Mouse (Mus musculus) spleen, adult 2 months (tissue): ENCODE data around the gene Stk39. TPM values are rescaled to one million over a fixed set of nuclear protein-coding genes. Genes with fewer than 3 reads are reported as not detected.
A peak's percentile ranks its signal among the peaks of the same experiment; 100 is the strongest.

Source experiments
- DNase-seq, 2 experiments: peaks; one replicate each; pipeline versions ENCODE4 v3.0.0 to v3.0.0-alpha.2; 2012 to 2021; ENCODE audit warnings: low spot score in 2 of 2, low read depth in 1 of 2
- H3K27ac ChIP-seq: fragments of 200-500 bp; 2 replicates; pipeline ENCODE4 v1.5.1; 2012; ENCODE audit warnings: low read length, inconsistent platforms; ENCODE audit not compliant: insufficient read depth
- H3K27me3 ChIP-seq: fragments of 200-500 bp; 2 replicates; pipeline ENCODE4 v1.6.1; 2012; ENCODE audit warnings: mild to moderate bottlenecking, moderate library complexity, low read length, inconsistent platforms; ENCODE audit not compliant: control insufficient read depth, insufficient read depth
- H3K36me3 ChIP-seq: fragments of 200-500 bp; 2 replicates; pipeline ENCODE4 v1.6.1; 2012; ENCODE audit warnings: mild to moderate bottlenecking, low read length, inconsistent platforms; ENCODE audit not compliant: control insufficient read depth, insufficient read depth
- H3K4me1 ChIP-seq: fragments of 200-500 bp; 2 replicates; pipeline ENCODE4 v1.6.1; 2011; ENCODE audit warnings: inconsistent platforms; ENCODE audit not compliant: control insufficient read depth, insufficient read depth, insufficient read length
- H3K4me3 ChIP-seq: fragments of 200-500 bp; 2 replicates; pipeline ENCODE4 v1.5.1; 2011; ENCODE audit warnings: mild to moderate bottlenecking, inconsistent platforms; ENCODE audit not compliant: insufficient read depth, insufficient read length; ENCODE audit errors: extremely low read depth
- CTCF ChIP-seq: fragments of 200-500 bp; IDR thresholded peaks from 2 replicates; pipeline ENCODE4 v1.5.1; 2011; ENCODE audit warnings: mild to moderate bottlenecking, inconsistent platforms; ENCODE audit not compliant: insufficient read depth, insufficient read length, insufficient replicate concordance; ENCODE audit errors: extremely low read depth
- POLR2A ChIP-seq: fragments of 200-500 bp; IDR thresholded peaks from 2 replicates; pipeline ENCODE4 v1.6.1; 2011; ENCODE audit warnings: low read depth, low read length, inconsistent platforms
- WGBS: fragments of 180-500 bp; shearing (Covaris S2); methylation state at CpG from one replicate; pipeline ENCODE4 v1.1.7; 2018; 5-methylcytosine and 5-hydroxymethylcytosine counted together
- polyA plus RNA-seq: library from polyadenylated mRNA; depleted of rRNA; stranded (reverse); fragments of >200 nt; gene quantifications from 2 replicates; pipeline ENCODE4 v1.2.3, GENCODE M21; 2012

Gene Stk39
- polyA plus RNA-seq, 1 experiment = 3.8 TPM

DNA sequence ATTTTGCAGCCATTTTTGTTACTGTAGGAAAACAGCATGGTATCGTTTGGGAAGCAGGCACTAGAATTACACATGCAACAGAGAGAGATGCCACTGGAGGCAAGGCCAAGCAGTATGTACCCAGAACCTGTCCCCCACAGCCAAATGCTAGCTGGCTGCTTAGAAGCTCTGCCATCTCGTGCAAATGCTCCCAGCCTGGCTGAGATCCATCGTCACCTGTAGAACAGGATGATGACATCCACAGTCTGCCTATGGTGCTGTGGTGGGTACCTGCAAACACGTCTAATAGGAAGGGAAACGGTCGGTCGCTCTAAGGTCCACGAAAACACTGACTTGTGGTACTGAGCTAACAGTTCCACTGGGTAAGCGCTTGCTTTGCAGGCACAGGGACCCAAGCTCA lies 32.5 kb downstream of the Stk39 start:
- 86% methylated on average over 9 of the region's 9 CpGs for WGBS
- H3K36me3 ChIP-seq = no peaks in the 10 kb centered on the region
- peaks cover 4% of the 10 kb centered on the region; the same call in 1 of the 2 replicates for H3K4me1 ChIP-seq
- H3K27ac ChIP-seq = no peak overlapping the region
- no peak for TF ChIP-seq POLR2A
- no peak for TF ChIP-seq CTCF
- H3K27me3 ChIP-seq = no peaks in the 10 kb centered on the region
- no peak for DNase-seq
- no peak overlapping the region for H3K4me3 ChIP-seq

DNA sequence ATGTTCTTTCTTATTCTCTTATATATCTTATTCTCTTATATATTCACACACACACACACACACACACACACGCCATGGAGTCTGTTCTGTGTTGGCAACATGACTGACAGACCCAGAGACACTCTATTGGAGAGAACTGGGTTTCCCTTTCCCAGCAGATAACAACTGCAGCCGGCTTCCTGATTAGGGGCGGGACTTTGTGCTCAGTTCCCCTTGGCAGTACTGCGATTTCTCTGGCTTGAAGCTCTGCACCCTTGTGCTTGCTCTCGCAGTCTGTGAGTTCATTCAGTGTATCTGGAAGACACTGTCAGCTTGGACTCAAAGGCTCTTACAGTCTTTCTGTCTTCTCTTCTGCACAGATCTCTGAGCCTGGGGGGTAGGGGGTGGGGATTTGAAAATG lies 34.1 kb downstream of the Stk39 start:
- TF ChIP-seq POLR2A = no peak
- no peak for TF ChIP-seq CTCF
- no peak overlapping the region for H3K4me3 ChIP-seq
- H3K36me3 ChIP-seq = no peaks in the 10 kb centered on the region
- no peaks in the 10 kb centered on the region for H3K27me3 ChIP-seq
- H3K27ac ChIP-seq = no peak overlapping the region
- 40% methylated on average over 5 of the region's 5 CpGs for WGBS
- H3K4me1 ChIP-seq = peaks cover 9% of the 10 kb centered on the region; the same call in 1 of the 2 replicates
- no peak for DNase-seq

DNA sequence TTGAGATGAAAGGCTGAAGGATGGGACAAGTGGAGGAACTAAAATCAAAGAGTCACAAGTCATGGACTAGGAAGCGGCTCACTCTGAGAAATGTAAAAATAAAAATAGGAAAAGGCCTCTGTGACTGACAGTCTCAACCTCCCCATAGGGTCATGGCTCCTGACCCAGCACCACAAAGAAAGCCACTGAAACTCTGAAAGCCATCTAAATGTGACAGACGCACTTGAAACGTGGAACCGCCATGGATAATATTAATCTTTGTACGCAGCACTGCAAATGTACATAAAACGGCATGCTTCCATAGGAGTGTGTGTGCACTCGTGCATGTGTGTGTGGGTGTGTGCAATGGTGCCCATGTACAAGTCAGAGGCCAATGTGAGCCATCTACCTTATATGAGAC lies 34.9 kb downstream of the Stk39 start:
- Histone ChIP-seq H3K27me3 (no peaks in the 10 kb centered on the region), H3K36me3 (no peaks in the 10 kb centered on the region), H3K27ac (no peak overlapping the region), H3K4me3 (no peak overlapping the region), H3K4me1 (peaks cover 9% of the 10 kb centered on the region; the same call in 1 of the 2 replicates)
- TF ChIP-seq POLR2A (no peak), CTCF (no peak)
- WGBS = 90% methylated on average over 7 of the region's 7 CpGs
- no peak for DNase-seq

DNA sequence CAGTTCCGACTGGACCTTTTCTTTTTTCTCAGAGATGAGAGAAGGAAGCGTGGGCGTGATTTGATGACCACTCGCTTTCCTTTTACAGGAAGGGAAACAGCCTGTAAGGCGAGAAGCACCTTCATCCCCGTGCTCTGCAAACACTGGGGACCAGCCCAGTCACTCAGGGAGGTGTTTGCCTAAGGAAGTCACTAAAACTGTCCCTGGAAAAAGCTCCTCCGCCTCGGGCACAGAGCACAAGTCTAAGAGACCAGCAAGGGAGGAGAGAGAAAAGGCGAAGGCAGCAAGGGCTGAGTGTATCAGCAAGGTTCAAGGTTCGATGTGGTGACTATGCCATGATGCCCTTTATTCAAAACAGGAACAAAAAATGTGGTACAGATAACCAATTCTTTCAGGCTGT lies 35.8 kb downstream of the Stk39 start:
- peaks cover 9% of the 10 kb centered on the region; the same call in 1 of the 2 replicates for H3K4me1 ChIP-seq
- TF ChIP-seq POLR2A (no peak), CTCF (no peak)
- no peaks in the 10 kb centered on the region for H3K27me3 ChIP-seq
- no peak for DNase-seq
- H3K36me3 ChIP-seq = no peaks in the 10 kb centered on the region
- WGBS = 19% methylated on average over 10 of the region's 10 CpGs
- peak overlapping the region; percentile 7; the same call in 1 of the 2 replicates for H3K4me3 ChIP-seq
- H3K27ac ChIP-seq = no peak overlapping the region

DNA sequence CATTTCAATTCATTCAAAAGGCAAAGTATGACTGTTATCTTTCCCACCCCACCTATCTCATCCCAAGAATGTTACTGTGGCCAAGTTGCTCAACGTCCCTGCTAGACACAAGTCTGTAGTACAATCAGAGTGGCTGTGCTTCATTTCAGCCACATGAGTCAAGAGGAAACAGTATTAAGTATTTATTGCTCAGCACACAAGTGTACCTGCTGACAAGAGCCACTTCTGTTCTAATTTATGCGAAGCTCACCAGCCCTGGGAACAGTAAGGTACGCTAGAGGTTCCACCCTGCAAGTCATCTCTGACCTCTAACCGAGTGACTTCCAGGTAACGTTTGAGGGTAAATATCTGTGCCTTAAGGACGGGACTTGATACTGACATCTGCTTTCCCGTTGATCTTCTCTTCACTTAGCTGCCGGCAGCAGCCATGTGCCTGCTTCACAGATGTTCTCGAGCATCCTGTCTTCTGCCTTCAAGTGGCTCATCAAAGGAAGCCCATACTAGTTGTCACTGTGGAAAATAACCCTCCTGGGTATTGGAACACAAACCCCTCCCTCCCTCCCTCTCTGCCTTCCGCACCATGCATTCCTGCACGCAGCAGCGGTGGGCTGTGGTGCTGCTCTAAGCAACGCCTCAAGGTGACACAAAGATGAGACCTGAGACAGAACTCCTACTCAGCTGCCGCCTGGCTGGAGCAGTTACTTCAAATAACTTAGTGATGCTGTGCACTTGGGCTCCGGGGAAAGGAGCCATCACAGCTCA lies 36.4 kb downstream of the Stk39 start:
- no peak for DNase-seq
- 28% methylated on average over 15 of the region's 15 CpGs for WGBS
- Histone ChIP-seq H3K4me3 (peak overlapping the region; percentile 7; the same call in 1 of the 2 replicates), H3K27ac (no peak overlapping the region), H3K36me3 (no peaks in the 10 kb centered on the region), H3K27me3 (no peaks in the 10 kb centered on the region), H3K4me1 (peaks cover 9% of the 10 kb centered on the region; the same call in 1 of the 2 replicates)
- TF ChIP-seq CTCF (no peak), POLR2A (no peak)

DNA sequence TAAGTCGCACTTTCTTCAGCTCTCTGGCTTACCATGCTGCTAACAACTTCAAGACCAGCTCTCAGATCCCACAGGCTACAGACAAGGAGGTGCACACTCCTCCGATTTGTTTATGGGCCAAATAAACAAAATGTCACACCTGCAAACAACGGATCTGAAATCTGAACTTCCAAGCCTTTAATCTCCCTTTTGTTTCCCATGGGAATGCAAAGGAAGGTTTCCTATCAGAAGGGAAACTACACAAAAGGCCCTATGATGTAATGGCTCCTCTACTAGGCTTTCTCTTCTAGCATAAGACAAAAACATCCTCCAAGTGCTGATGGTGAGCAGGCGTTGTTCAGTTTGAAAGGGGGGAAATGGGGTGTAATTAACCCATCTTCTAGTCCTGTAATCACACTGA lies 37.1 kb downstream of the Stk39 start:
- DNase-seq = no peak

DNA sequence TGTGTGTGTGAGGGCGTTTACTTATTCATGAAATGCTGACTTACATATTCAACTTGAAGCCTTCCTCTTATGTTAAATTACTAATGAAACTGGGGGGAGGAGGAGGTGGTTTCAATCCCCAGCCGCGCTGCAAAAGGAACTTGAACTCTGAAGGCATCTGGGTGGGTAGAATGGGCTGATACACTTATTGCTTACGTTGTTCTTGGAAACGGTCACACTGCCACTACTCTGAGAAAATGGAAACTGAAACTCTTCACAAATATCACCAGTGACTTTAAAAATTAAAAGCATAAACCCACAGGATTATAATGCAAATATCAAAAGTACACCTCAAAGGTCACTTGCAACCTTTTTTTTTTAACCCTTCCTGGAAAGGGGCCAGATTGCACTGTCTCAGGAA lies 37.5 kb downstream of the Stk39 start:
- 16% methylated on average over 5 of the region's 5 CpGs for WGBS
- Histone ChIP-seq H3K36me3 (no peaks in the 10 kb centered on the region), H3K27me3 (no peaks in the 10 kb centered on the region), H3K4me1 (peaks cover 9% of the 10 kb centered on the region; the same call in 1 of the 2 replicates), H3K4me3 (no peak overlapping the region), H3K27ac (no peak overlapping the region)
- DNase-seq = no peak
- TF ChIP-seq POLR2A (no peak), CTCF (no peak)

More for the DNA sequence above, 37.1 kb downstream of the Stk39 start:
- no peaks in the 10 kb centered on the region for H3K27me3 ChIP-seq
- H3K36me3 ChIP-seq = no peaks in the 10 kb centered on the region
- 35% methylated on average over 4 of the region's 4 CpGs for WGBS
- no peak for TF ChIP-seq POLR2A
- TF ChIP-seq CTCF = no peak
- no peak overlapping the region for H3K27ac ChIP-seq
- peaks cover 9% of the 10 kb centered on the region; the same call in 1 of the 2 replicates for H3K4me1 ChIP-seq
- H3K4me3 ChIP-seq = no peak overlapping the region
